Mouse (Mus musculus) G1E (cell line): Measurements from ENCODE around the gene Csnk1e.

ENCODE experiments used
- CTCF ChIP-seq: IDR thresholded peaks from 2 replicates; pipeline ENCODE4 v1.5.1; 2012; ENCODE audit warnings: low read depth, low read length, inconsistent platforms, mixed read lengths
- TAL1 ChIP-seq: conservative IDR thresholded peaks from 2 replicates; pipeline ENCODE4 v1.6.1; 2012; ENCODE audit warnings: low read depth, low read length, inconsistent platforms, mixed read lengths

GRCm38 (mm10) chr15:79369452-79370280 lies 85.7 kb downstream of the Csnk1e start:
- TF ChIP-seq CTCF (no peak), TAL1 (no peak)
